Mouse (Mus musculus): ENCODE results near the gene Bhlhe23. TPM values are rescaled to one million over a fixed set of nuclear protein-coding genes. Genes with fewer than 3 reads are reported as not detected.

The Bhlhe23 gene
- not detected for polyA plus RNA-seq (2017; shearing (Covaris generic))

DNA sequence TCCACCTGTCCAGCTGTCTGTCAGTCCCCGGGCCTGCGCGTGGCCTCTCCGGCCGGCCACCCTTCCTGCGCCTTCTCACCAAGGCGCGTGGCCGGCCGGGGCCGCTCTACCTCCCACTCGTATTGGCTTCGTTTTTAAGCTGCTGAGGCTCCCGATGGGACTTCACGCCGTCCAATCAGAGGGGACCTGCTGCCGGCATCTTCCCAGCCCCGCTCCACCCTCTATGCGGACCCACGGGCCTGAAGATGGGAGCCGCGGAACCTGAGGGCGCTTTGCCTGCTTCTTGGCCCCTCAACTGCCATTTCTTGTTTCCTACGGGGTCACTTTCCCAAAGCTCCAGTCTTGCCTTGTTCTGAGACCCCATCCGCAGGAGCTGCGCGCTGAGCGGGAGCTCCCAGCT, at the start of gene Bhlhe23:
Bhlhe23 (minus strand) TSS at position 108 of the 400 bp plus-strand sequence.

DNA sequence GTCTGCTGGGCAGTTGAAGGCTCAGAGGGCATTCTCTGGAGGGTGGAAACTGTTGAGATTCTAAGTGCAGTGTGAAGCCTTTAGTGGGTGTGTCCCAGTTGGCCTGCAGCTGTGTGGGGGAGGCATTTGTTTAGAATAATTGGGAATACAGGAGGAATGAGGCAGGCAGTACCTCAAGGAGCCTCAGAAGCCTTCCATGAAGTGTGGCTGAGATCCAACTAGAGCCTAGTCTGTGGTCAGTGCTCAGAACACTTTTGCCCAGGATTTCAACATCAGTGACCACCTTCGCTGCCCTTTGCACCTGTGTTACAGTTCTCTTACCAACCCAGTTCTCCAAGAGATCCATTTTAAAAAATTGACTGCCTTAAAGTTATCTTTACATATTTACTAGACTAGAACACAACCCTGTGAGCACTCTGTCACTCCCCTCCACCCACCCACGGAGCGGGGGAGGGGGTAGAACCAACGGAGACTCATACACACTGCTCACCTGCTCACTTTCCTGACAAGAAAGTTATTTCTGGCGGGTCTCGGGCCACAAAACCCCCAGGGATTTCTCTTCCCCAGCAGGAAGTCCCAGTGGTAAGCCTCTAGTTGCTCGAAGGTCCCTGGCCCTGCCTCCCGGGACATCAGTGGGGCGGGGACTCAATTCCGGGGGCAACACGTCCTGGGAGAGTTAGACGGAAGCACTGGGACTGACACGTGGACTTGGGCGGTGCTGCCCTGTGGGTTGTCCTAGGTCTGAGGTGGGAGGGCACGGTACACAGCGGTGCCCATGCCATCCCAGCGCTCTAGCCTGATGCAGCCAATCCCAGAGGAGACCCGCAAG, 51.9 kb downstream of the Bhlhe23 start, which contains the start of gene Slc17a9:
Slc17a9 (plus strand) TSS at position 679 of the 829 bp plus-strand sequence.

Other genes starting within 250 kb of the Bhlhe23 start
- gene Mrgbp, start 195.6 kb downstream of the Bhlhe23 start, polyA plus RNA-seq (2017; shearing (Covaris generic)), result 66.6 TPM
- 68.7 TPM for gene Ogfr, start 187.7 kb downstream of the Bhlhe23 start, polyA plus RNA-seq (2017; shearing (Covaris generic))
- 0.97 TPM for gene Col9a3, start 179.1 kb downstream of the Bhlhe23 start, polyA plus RNA-seq (2017; shearing (Covaris generic))
- 0.49 TPM for gene Tcfl5, start 134.2 kb downstream of the Bhlhe23 start, polyA plus RNA-seq (2017; shearing (Covaris generic))
- gene Dido1, start 66.9 kb downstream of the Bhlhe23 start, polyA plus RNA-seq (2017; shearing (Covaris generic)), result 41.2 TPM
- 24.9 TPM for gene Gid8, start 66.8 kb downstream of the Bhlhe23 start, polyA plus RNA-seq (2017; shearing (Covaris generic))
- 57.4 TPM for gene Slc17a9, start 51.6 kb downstream of the Bhlhe23 start, polyA plus RNA-seq (2017; shearing (Covaris generic))
- gene Ythdf1, start 144.0 kb upstream of the Bhlhe23 start, polyA plus RNA-seq (2017; shearing (Covaris generic)), result 117 TPM
- gene Birc7, start 152.1 kb upstream of the Bhlhe23 start, polyA plus RNA-seq (2017; shearing (Covaris generic)), result not detected
- not detected for gene Nkain4, start 177.8 kb upstream of the Bhlhe23 start, polyA plus RNA-seq (2017; shearing (Covaris generic))
- 68.9 TPM for gene Arfgap1, start 190.3 kb upstream of the Bhlhe23 start, polyA plus RNA-seq (2017; shearing (Covaris generic))
- gene Col20a1, start 209.6 kb upstream of the Bhlhe23 start, polyA plus RNA-seq (2017; shearing (Covaris generic)), result 1.5 TPM